Mouse (Mus musculus) midbrain, embryonic 16.5 days (tissue): ENCODE data around the gene Hsd11b2. TPM values are rescaled to one million over a fixed set of nuclear protein-coding genes. Genes with fewer than 3 reads are reported as not detected.

ENCODE experiments used
- ATAC-seq: fragments of 200-750 bp; cut with Nextera tagmentation; 2 replicates; pipeline ENCODE4 v1.8.0; 2017; ENCODE audit warnings: moderate TSS enrichment
- H3K27ac ChIP-seq: fragments of 300-500 bp; sonication (generic); 2 replicates; pipeline ENCODE4 v1.5.1; 2014; ENCODE audit warnings: mild to moderate bottlenecking, low read length, mixed read lengths
- H3K27me3 ChIP-seq: fragments of 300-500 bp; sonication (generic); 2 replicates; pipeline ENCODE4 v1.6.1; 2014; ENCODE audit warnings: low read depth, low read length, mixed read lengths; ENCODE audit not compliant: control insufficient read depth, insufficient read depth
- H3K36me3 ChIP-seq: fragments of 300-500 bp; sonication (generic); 2 replicates; pipeline ENCODE4 v1.6.1; 2014; ENCODE audit warnings: mild to moderate bottlenecking, low read length, moderate library complexity, mixed read lengths; ENCODE audit not compliant: control insufficient read depth, insufficient read depth
- H3K4me1 ChIP-seq: fragments of 300-500 bp; sonication (generic); 2 replicates; pipeline ENCODE4 v1.6.1; 2014; ENCODE audit warnings: mild to moderate bottlenecking, low read length, mixed read lengths; ENCODE audit not compliant: control insufficient read depth, insufficient read depth
- H3K4me2 ChIP-seq: fragments of 300-500 bp; sonication (generic); 2 replicates; pipeline ENCODE4 v1.6.1; 2014; ENCODE audit warnings: mild to moderate bottlenecking, low read length, mixed read lengths
- H3K4me3 ChIP-seq: fragments of 300-500 bp; sonication (generic); 2 replicates; pipeline ENCODE4 v1.5.1; 2014; ENCODE audit warnings: low read depth, mild to moderate bottlenecking, low read length, moderate library complexity, mixed read lengths
- H3K9ac ChIP-seq: fragments of 300-500 bp; sonication (generic); 2 replicates; pipeline ENCODE4 v1.6.1; 2014; ENCODE audit warnings: low read depth, low read length, mixed read lengths
- H3K9me3 ChIP-seq: fragments of 300-500 bp; sonication (generic); replicated peaks from 2 replicates; pipeline ENCODE4 v1.6.1; 2014; ENCODE audit warnings: mild to moderate bottlenecking, low read length, mixed read lengths; ENCODE audit not compliant: control insufficient read depth, poor library complexity, severe bottlenecking
- WGBS: fragments of 180-500 bp; shearing (Covaris S2); extraction: QIAGEN DNeasy Blood & Tissue Kit; methylation state at CpG from one replicate; pipeline ENCODE4 v1.1.7; 2014; 5-methylcytosine and 5-hydroxymethylcytosine counted together
- polyA plus RNA-seq: library from polyadenylated mRNA; unstranded; fragments of >200 nt; fragmentation: Nextera tagmentation; extraction: Ambion mirVana; gene quantifications from 2 replicates; pipeline ENCODE4 v1.2.1, GENCODE M21; 2015

Hsd11b2 gene
- polyA plus RNA-seq, 1 experiment from 2014 or later: 2.7 TPM

- Histone ChIP-seq H3K4me3 (no peak overlapping the region), H3K27me3 (no peaks in the 10 kb centered on the region; the same call in 1 of the 2 replicates), H3K27ac (no peak overlapping the region), H3K9ac (no peak overlapping the region), H3K4me1 (peaks cover 32% of the 10 kb centered on the region), H3K9me3 (no peaks in the 10 kb centered on the region), H3K36me3 (peaks cover 4% of the 10 kb centered on the region; the same call in 1 of the 2 replicates), H3K4me2 (no peak overlapping the region)
- 45% methylated on average over 8 of the region's 8 CpGs for WGBS
- no peak for ATAC-seq
Observed at GRCm38 (mm10) chr8:105517346-105517745, 1.2 kb upstream of the Hsd11b2 start.

GRCm38 (mm10) chr8:105519591-105519990 is 1.0 kb downstream of the Hsd11b2 start:
- no peak for ATAC-seq
- peak overlapping the region; percentile 96 for H3K4me2 ChIP-seq
- no peak overlapping the region for H3K27ac ChIP-seq
- WGBS: 5% methylated on average over 2 of the region's 2 CpGs
- H3K4me1 ChIP-seq: peaks cover 32% of the 10 kb centered on the region
- H3K9ac ChIP-seq: no peak overlapping the region; the same call in 1 of the 2 replicates
- no peaks in the 10 kb centered on the region; the same call in 1 of the 2 replicates for H3K27me3 ChIP-seq
- H3K36me3 ChIP-seq: peaks cover 10% of the 10 kb centered on the region
- H3K4me3 ChIP-seq: 0 out of 2 replicates have a peak overlapping the region, but pooled peaks have one; percentile 55
- H3K9me3 ChIP-seq: no peaks in the 10 kb centered on the region

GRCm38 (mm10) chr8:105520521-105520920 is 2.0 kb downstream of the Hsd11b2 start:
- no peak overlapping the region for H3K4me3 ChIP-seq
- no peak for ATAC-seq
- H3K9me3 ChIP-seq: no peaks in the 10 kb centered on the region
- peaks cover 32% of the 10 kb centered on the region for H3K4me1 ChIP-seq
- H3K27ac ChIP-seq: no peak overlapping the region
- H3K27me3 ChIP-seq: no peaks in the 10 kb centered on the region; the same call in 1 of the 2 replicates
- WGBS: 14% methylated on average over 5 of the region's 5 CpGs
- no peak overlapping the region for H3K4me2 ChIP-seq
- no peak overlapping the region for H3K9ac ChIP-seq
- peaks cover 17% of the 10 kb centered on the region for H3K36me3 ChIP-seq

GRCm38 (mm10) chr8:105521061-105521460 is 2.5 kb downstream of the Hsd11b2 start:
- no peak for ATAC-seq
- whole genome bisulfite sequencing: 0% methylated on average over 3 of the region's 3 CpGs
- peaks cover 31% of the 10 kb centered on the region for H3K4me1 ChIP-seq
- no peaks in the 10 kb centered on the region for H3K9me3 ChIP-seq
- H3K9ac ChIP-seq: no peak overlapping the region
- H3K4me3 ChIP-seq: no peak overlapping the region
- no peaks in the 10 kb centered on the region; the same call in 1 of the 2 replicates for H3K27me3 ChIP-seq
- H3K4me2 ChIP-seq: no peak overlapping the region
- no peak overlapping the region for H3K27ac ChIP-seq
- H3K36me3 ChIP-seq: peaks cover 17% of the 10 kb centered on the region

- peaks cover 17% of the 10 kb centered on the region for H3K36me3 ChIP-seq
- no peak for ATAC-seq
- no peak overlapping the region for H3K27ac ChIP-seq
- H3K4me3 ChIP-seq: no peak overlapping the region
- WGBS: 83% methylated on average over 21 of the region's 21 CpGs
- H3K27me3 ChIP-seq: no peaks in the 10 kb centered on the region; the same call in 1 of the 2 replicates
- H3K4me2 ChIP-seq: no peak overlapping the region
- peaks cover 28% of the 10 kb centered on the region for H3K4me1 ChIP-seq
- H3K9ac ChIP-seq: no peak overlapping the region
- no peaks in the 10 kb centered on the region for H3K9me3 ChIP-seq
Observed at GRCm38 (mm10) chr8:105521995-105522769, 3.6 kb downstream of the Hsd11b2 start.

- H3K4me3 ChIP-seq: no peak overlapping the region
- H3K4me2 ChIP-seq: no peak overlapping the region
- peaks cover 20% of the 10 kb centered on the region for H3K36me3 ChIP-seq
- peaks cover 27% of the 10 kb centered on the region for H3K4me1 ChIP-seq
- 90% methylated on average over 9 of the region's 9 CpGs for WGBS
- H3K27ac ChIP-seq: no peak overlapping the region
- no peak overlapping the region for H3K9ac ChIP-seq
- H3K9me3 ChIP-seq: no peaks in the 10 kb centered on the region
- no peaks in the 10 kb centered on the region; the same call in 1 of the 2 replicates for H3K27me3 ChIP-seq
- no peak for ATAC-seq
Observed at GRCm38 (mm10) chr8:105522890-105523289, 4.3 kb downstream of the Hsd11b2 start.

GRCm38 (mm10) chr8:105527110-105527509 is 8.6 kb downstream of the Hsd11b2 start:
- Histone ChIP-seq H3K27me3 (no peaks in the 10 kb centered on the region), H3K9ac (no peak overlapping the region), H3K27ac (no peak overlapping the region), H3K4me3 (no peak overlapping the region), H3K4me2 (no peak overlapping the region), H3K4me1 (no peaks in the 10 kb centered on the region), H3K9me3 (no peaks in the 10 kb centered on the region), H3K36me3 (peaks cover 21% of the 10 kb centered on the region)
- ATAC-seq: no peak
- 91% methylated on average over 2 of the region's 2 CpGs for WGBS

GRCm38 (mm10) chr8:105528206-105528605 is 9.7 kb downstream of the Hsd11b2 start:
- no peaks in the 10 kb centered on the region for H3K27me3 ChIP-seq
- no peaks in the 10 kb centered on the region for H3K9me3 ChIP-seq
- no peaks in the 10 kb centered on the region for H3K4me1 ChIP-seq
- H3K36me3 ChIP-seq: peaks cover 15% of the 10 kb centered on the region
- no peak overlapping the region for H3K9ac ChIP-seq
- no peak overlapping the region for H3K4me3 ChIP-seq
- WGBS: 85% methylated on average over 1 of the region's 1 CpGs
- no peak for ATAC-seq
- no peak overlapping the region for H3K4me2 ChIP-seq
- H3K27ac ChIP-seq: no peak overlapping the region

GRCm38 (mm10) chr8:105529271-105529670 is 10.7 kb downstream of the Hsd11b2 start:
- no peak for ATAC-seq
- H3K4me3 ChIP-seq: no peak overlapping the region
- no peak overlapping the region for H3K4me2 ChIP-seq
- no peak overlapping the region for H3K9ac ChIP-seq
- H3K27me3 ChIP-seq: no peaks in the 10 kb centered on the region
- no peak overlapping the region for H3K27ac ChIP-seq
- H3K36me3 ChIP-seq: peaks cover 15% of the 10 kb centered on the region
- 91% methylated on average over 3 of the region's 3 CpGs for WGBS
- H3K9me3 ChIP-seq: no peaks in the 10 kb centered on the region
- H3K4me1 ChIP-seq: no peaks in the 10 kb centered on the region
